In genomic region chr3:54421666-54422065, GRCm38 (mm10) we compare ENCODE assay signal across 22 mouse cellular contexts.
DNase-seq lines count a peak whose midpoint lies in the region; ATAC-seq and TF ChIP-seq lines count a peak whose summit lies in the region.
"Had no signal": no experiment of that assay in that cellular context is flagged by ENCODE, and none has a peak within 500 bp of the region (broad histone marks: within the 10 kb centered on the region; RNA-seq: fewer than 3 reads in every experiment).

No protein-coding gene starts in this region.

- DNase-seq in embryonic facial prominence, embryonic 10.5 days (ENCODE audit: low spot score), result no peak
- no peak for DNase-seq in liver, embryonic 14.5 days (ENCODE audit: low read depth in 3 of 3, low spot score in 3 of 3)
- DNase-seq in liver (no peak), MEL (ENCODE audit: low read depth, low spot score) (peak; percentile 9)
- peak; percentile 46 for DNase-seq in testis, postnatal 10 days (ENCODE audit: low spot score)
- DNase-seq in spleen, postnatal 14 days (ENCODE audit: low spot score in 2 of 2), result no peak
- DNase-seq: adrenal gland, postnatal 25 days; B cell, adult 2 months; cerebellum, adult 8-10 months; gastrocnemius, postnatal 36 days; heart, postnatal 4 days; spleen, adult 18-20 months had no signal

- peak; percentile 15; the same call in 1 of the 2 replicates for TF ChIP-seq CTCF in liver, embryonic 14.5 days (IDR thresholded peaks at IDR 0.05; ENCODE audit: low read depth)
- peak in 2 of 3 experiments; percentile 3 to 18; a peak in 1 of 6 replicates for TF ChIP-seq CTCF in MEL (IDR thresholded peaks at IDR 0.05 in 2 of 3, conservative IDR thresholded peaks at IDR 0.05 in 1 of 3; ENCODE audit: control insufficient read depth in 1 of 3, insufficient read depth in 1 of 3, low read depth in 2 of 3, low read length in 3 of 3, poor library complexity in 1 of 3, severe bottlenecking in 1 of 3)

- H3K27ac ChIP-seq in embryonic facial prominence, embryonic 15.5 days (replicated peaks), result peak overlapping the region; percentile 58; the same call in 1 of the 2 replicates
- no peak overlapping the region for H3K27ac ChIP-seq in embryonic facial prominence, embryonic 10.5 days (replicated peaks)
- no peak overlapping the region for H3K27ac ChIP-seq in liver, embryonic 14.5 days
- no peak overlapping the region for H3K27ac ChIP-seq in MEL (ENCODE audit: control insufficient read depth, low read depth, low read length)
- H3K27ac ChIP-seq: hindbrain, postnatal 0 days; left cerebral cortex, adult 2 months; liver, embryonic 12.5 days; lung, embryonic 15.5 days; midbrain, embryonic 15.5 days; stomach, embryonic 15.5 days had no signal

- WGBS in embryonic facial prominence, embryonic 15.5 days, result 94% methylated on average over 2 of the region's 2 CpGs
- WGBS in embryonic facial prominence, embryonic 10.5 days, result 90% methylated on average over 2 of the region's 2 CpGs
- WGBS in liver, embryonic 14.5 days (ENCODE audit: insufficient replicate concordance), result 64% methylated on average over 2 of the region's 2 CpGs

- H3K79me2 ChIP-seq in MEL (ENCODE audit: control insufficient read depth, insufficient read depth, low read length, poor library complexity), result no peaks in the 10 kb centered on the region

- no peak for TF ChIP-seq POLR2A in MEL (IDR thresholded peaks at IDR 0.05; ENCODE audit: control insufficient read depth in 1 of 2, insufficient read depth in 1 of 2, low read depth in 1 of 2, low read length in 2 of 2, poor library complexity in 1 of 2)

- H3K9ac ChIP-seq in embryonic facial prominence, embryonic 15.5 days, result no peak overlapping the region
- H3K9ac ChIP-seq in liver, embryonic 14.5 days (replicated peaks), result no peak overlapping the region
- no peak overlapping the region for H3K9ac ChIP-seq in MEL (ENCODE audit: control insufficient read depth, low read depth, low read length, poor library complexity, severe bottlenecking)
- H3K9ac ChIP-seq: heart, embryonic 13.5 days; liver, embryonic 12.5 days; lung, embryonic 15.5 days; midbrain, embryonic 15.5 days; stomach, embryonic 15.5 days had no signal

- H3K9me3 ChIP-seq in embryonic facial prominence, embryonic 15.5 days (replicated peaks), result no peaks in the 10 kb centered on the region
- H3K9me3 ChIP-seq in embryonic facial prominence, embryonic 10.5 days, result no peaks in the 10 kb centered on the region
- no peaks in the 10 kb centered on the region for H3K9me3 ChIP-seq in liver, embryonic 14.5 days (ENCODE audit: control insufficient read depth, low read length)
- H3K9me3 ChIP-seq in MEL (replicated peaks; ENCODE audit: insufficient read depth, low read length), result no peaks in the 10 kb centered on the region
- H3K9me3 ChIP-seq: heart, embryonic 13.5 days; limb, embryonic 10.5 days; liver, embryonic 12.5 days; lung, embryonic 15.5 days; midbrain, embryonic 15.5 days; stomach, embryonic 15.5 days had no signal

- no peaks in the 10 kb centered on the region for H3K36me3 ChIP-seq in embryonic facial prominence, embryonic 15.5 days
- H3K36me3 ChIP-seq in embryonic facial prominence, embryonic 10.5 days (replicated peaks), result no peaks in the 10 kb centered on the region
- H3K36me3 ChIP-seq in liver, embryonic 14.5 days (replicated peaks; ENCODE audit: control insufficient read depth, insufficient read depth, low read depth), result no peaks in the 10 kb centered on the region
- H3K36me3 ChIP-seq in MEL (ENCODE audit: control insufficient read depth in 1 of 2, insufficient read depth in 2 of 2, low read length in 2 of 2), result no peaks in the 10 kb centered on the region
- H3K36me3 ChIP-seq: heart, embryonic 13.5 days; limb, embryonic 10.5 days; liver, embryonic 12.5 days; lung, embryonic 15.5 days; midbrain, embryonic 15.5 days; stomach, embryonic 15.5 days had no signal

- no peak overlapping the region for H3K4me3 ChIP-seq in embryonic facial prominence, embryonic 15.5 days (replicated peaks)
- H3K4me3 ChIP-seq in embryonic facial prominence, embryonic 10.5 days, result no peak overlapping the region
- H3K4me3 ChIP-seq in liver, embryonic 14.5 days (ENCODE audit: insufficient read depth in 1 of 2, low read depth in 2 of 2, low read length in 2 of 2), result no peak overlapping the region
- no peak overlapping the region for H3K4me3 ChIP-seq in MEL (ENCODE audit: control insufficient read depth in 1 of 2, insufficient read depth in 1 of 2, low read depth in 2 of 2, low read length in 2 of 2)
- H3K4me3 ChIP-seq: heart, embryonic 13.5 days; left cerebral cortex, adult 2 months; limb, embryonic 10.5 days; liver, embryonic 12.5 days; lung, embryonic 15.5 days; midbrain, embryonic 15.5 days; stomach, embryonic 15.5 days had no signal

- TF ChIP-seq RAD21 in MEL (IDR thresholded peaks at IDR 0.05; ENCODE audit: low read depth, low read length), result no peak

- no peaks in the 10 kb centered on the region for H3K27me3 ChIP-seq in embryonic facial prominence, embryonic 15.5 days
- no peaks in the 10 kb centered on the region for H3K27me3 ChIP-seq in embryonic facial prominence, embryonic 10.5 days (replicated peaks; ENCODE audit: low read depth, poor library complexity, severe bottlenecking)
- no peaks in the 10 kb centered on the region for H3K27me3 ChIP-seq in liver, embryonic 14.5 days (ENCODE audit: control insufficient read depth, insufficient read depth, low read length)
- no peaks in the 10 kb centered on the region for H3K27me3 ChIP-seq in MEL (ENCODE audit: control insufficient read depth in 1 of 2, insufficient read depth in 2 of 2, low read length in 2 of 2)
- H3K27me3 ChIP-seq: heart, embryonic 13.5 days; liver, embryonic 12.5 days; lung, embryonic 15.5 days; midbrain, embryonic 15.5 days; stomach, embryonic 15.5 days had no signal

- no peak for TF ChIP-seq EP300 in liver, embryonic 14.5 days (IDR thresholded peaks at IDR 0.05; ENCODE audit: low read depth)
- TF ChIP-seq EP300 in MEL (IDR thresholded peaks at IDR 0.05; ENCODE audit: low read depth in 1 of 2, low read length in 2 of 2), result no peak

- H3K4me2 ChIP-seq in embryonic facial prominence, embryonic 15.5 days (replicated peaks), result no peak overlapping the region
- no peak overlapping the region for H3K4me2 ChIP-seq in liver, embryonic 14.5 days (ENCODE audit: low read depth)
- H3K4me2 ChIP-seq: heart, embryonic 13.5 days; liver, embryonic 12.5 days; lung, embryonic 15.5 days; midbrain, embryonic 15.5 days; stomach, embryonic 15.5 days had no signal

- no peak for ATAC-seq in embryonic facial prominence, embryonic 15.5 days (ENCODE audit: insufficient number of reproducible peaks, low FRiP score, low TSS enrichment, low read depth)
- no peak for ATAC-seq in liver, embryonic 14.5 days (ENCODE audit: insufficient read depth)
- no peak for ATAC-seq in erythroid progenitor cell, adult 5-6 weeks (replicated peaks; ENCODE audit: low FRiP score, poor library complexity, severe bottlenecking)
- ATAC-seq: hindbrain, postnatal 0 days; liver, embryonic 12.5 days; midbrain, embryonic 15.5 days had no signal

- peaks cover 20% of the 10 kb centered on the region for H3K4me1 ChIP-seq in embryonic facial prominence, embryonic 15.5 days
- peaks cover 27% of the 10 kb centered on the region for H3K4me1 ChIP-seq in embryonic facial prominence, embryonic 10.5 days
- no peaks in the 10 kb centered on the region; a peak in 1 of 4 replicates for H3K4me1 ChIP-seq in liver, embryonic 14.5 days (replicated peaks; ENCODE audit: control insufficient read depth in 2 of 2, insufficient read depth in 2 of 2, low read length in 1 of 2)
- no peaks in the 10 kb centered on the region for H3K4me1 ChIP-seq in MEL (ENCODE audit: control insufficient read depth in 1 of 2, insufficient read depth in 2 of 2, low read length in 2 of 2)
- H3K4me1 ChIP-seq: liver, embryonic 12.5 days; stomach, embryonic 15.5 days had no signal

TF ChIP-seq in MEL, 35 proteins besides CTCF, POLR2A, EP300 and RAD21:
- TF ChIP-seq GATA1 (IDR thresholded peaks at IDR 0.05; ENCODE audit: low read depth, low read length) (no peak), ZC3H11A (IDR thresholded peaks at IDR 0.05; ENCODE audit: low read depth, low read length) (no peak), GABPA (IDR thresholded peaks at IDR 0.05; ENCODE audit: low read depth, low read length) (no peak), USF2 (IDR thresholded peaks at IDR 0.05; ENCODE audit: borderline replicate concordance in 1 of 2, insufficient read depth in 1 of 2, low read depth in 1 of 2, low read length in 2 of 2) (no peak), MAZ (IDR thresholded peaks at IDR 0.05; ENCODE audit: low read depth, low read length) (no peak), TAL1 (IDR thresholded peaks at IDR 0.05; ENCODE audit: low read length) (no peak), MXI1 (IDR thresholded peaks at IDR 0.05; ENCODE audit: low read depth, low read length) (no peak), MAX (IDR thresholded peaks at IDR 0.05; ENCODE audit: low read length) (no peak), MYB (IDR thresholded peaks at IDR 0.05; ENCODE audit: low read depth, low read length) (no peak), ZNF384 (IDR thresholded peaks at IDR 0.05; ENCODE audit: low read depth, low read length) (no peak), RCOR1 (IDR thresholded peaks at IDR 0.05; ENCODE audit: low read depth, low read length) (no peak), CHD2 (IDR thresholded peaks at IDR 0.05; ENCODE audit: low read length) (no peak), CHD1 (IDR thresholded peaks at IDR 0.05; ENCODE audit: low read depth, low read length) (no peak), E2F4 (IDR thresholded peaks at IDR 0.05; ENCODE audit: borderline replicate concordance, low read depth, low read length) (no peak), KAT2A (conservative IDR thresholded peaks at IDR 0.05; ENCODE audit: low read depth, low read length) (no peak), ETS1 (IDR thresholded peaks at IDR 0.05; ENCODE audit: low read depth, low read length) (no peak), JUND (IDR thresholded peaks at IDR 0.05; ENCODE audit: low read depth, low read length) (no peak), SIN3A (IDR thresholded peaks at IDR 0.05; ENCODE audit: low read length) (no peak), TBP (IDR thresholded peaks at IDR 0.05; ENCODE audit: low read depth, low read length) (no peak), ZKSCAN1 (IDR thresholded peaks at IDR 0.05; ENCODE audit: low read depth, low read length) (no peak)

Comparison
In these comparisons a context has a peak if more than half of its experiments do, and no peak if none do; other contexts are left out.
1. DNase-seq: peak in MEL (single experiment) and testis, postnatal 10 days (single experiment); none in embryonic facial prominence, embryonic 10.5 days (single experiment), liver, embryonic 14.5 days (0 of 3), liver (single experiment) and spleen, postnatal 14 days (0 of 2).